Mouse (Mus musculus) bone marrow macrophage, adult 2 months (primary cell): ENCODE measurements around the gene Hoxd10. TPM values are rescaled to one million over a fixed set of nuclear protein-coding genes. Genes with fewer than 3 reads are reported as not detected.
A peak's percentile ranks its signal among the peaks of the same experiment; 100 is the strongest.

Source experiments
- H3K27ac ChIP-seq: 2 replicates; pipeline ENCODE4 v1.5.1; 2012; ENCODE audit warnings: low read depth, low read length; ENCODE audit not compliant: insufficient read depth
- H3K4me1 ChIP-seq: 2 replicates; pipeline ENCODE4 v1.6.1; 2012; ENCODE audit warnings: low read length; ENCODE audit not compliant: control insufficient read depth, insufficient read depth
- H3K4me3 ChIP-seq: 2 replicates; pipeline ENCODE4 v1.5.1; 2012; ENCODE audit warnings: mild to moderate bottlenecking, low read length, moderate library complexity; ENCODE audit not compliant: insufficient read depth
- CTCF ChIP-seq: IDR thresholded peaks from 2 replicates; pipeline ENCODE4 v1.5.1; 2012; ENCODE audit warnings: low read depth, mild to moderate bottlenecking, low read length, moderate library complexity
- POLR2A ChIP-seq: IDR thresholded peaks from 2 replicates; pipeline ENCODE4 v1.6.1; 2012; ENCODE audit warnings: mild to moderate bottlenecking, low read depth, low read length, borderline replicate concordance
- polyA plus RNA-seq: library from polyadenylated mRNA; stranded (reverse); fragments of >200 nt; gene quantifications from 2 replicates; pipeline ENCODE4 v1.2.4, GENCODE M21; 2012; ENCODE audit not compliant: missing spikeins, insufficient read depth, insufficient read length

Gene Hoxd10
- polyA plus RNA-seq, 1 experiment: not detected

DNA sequence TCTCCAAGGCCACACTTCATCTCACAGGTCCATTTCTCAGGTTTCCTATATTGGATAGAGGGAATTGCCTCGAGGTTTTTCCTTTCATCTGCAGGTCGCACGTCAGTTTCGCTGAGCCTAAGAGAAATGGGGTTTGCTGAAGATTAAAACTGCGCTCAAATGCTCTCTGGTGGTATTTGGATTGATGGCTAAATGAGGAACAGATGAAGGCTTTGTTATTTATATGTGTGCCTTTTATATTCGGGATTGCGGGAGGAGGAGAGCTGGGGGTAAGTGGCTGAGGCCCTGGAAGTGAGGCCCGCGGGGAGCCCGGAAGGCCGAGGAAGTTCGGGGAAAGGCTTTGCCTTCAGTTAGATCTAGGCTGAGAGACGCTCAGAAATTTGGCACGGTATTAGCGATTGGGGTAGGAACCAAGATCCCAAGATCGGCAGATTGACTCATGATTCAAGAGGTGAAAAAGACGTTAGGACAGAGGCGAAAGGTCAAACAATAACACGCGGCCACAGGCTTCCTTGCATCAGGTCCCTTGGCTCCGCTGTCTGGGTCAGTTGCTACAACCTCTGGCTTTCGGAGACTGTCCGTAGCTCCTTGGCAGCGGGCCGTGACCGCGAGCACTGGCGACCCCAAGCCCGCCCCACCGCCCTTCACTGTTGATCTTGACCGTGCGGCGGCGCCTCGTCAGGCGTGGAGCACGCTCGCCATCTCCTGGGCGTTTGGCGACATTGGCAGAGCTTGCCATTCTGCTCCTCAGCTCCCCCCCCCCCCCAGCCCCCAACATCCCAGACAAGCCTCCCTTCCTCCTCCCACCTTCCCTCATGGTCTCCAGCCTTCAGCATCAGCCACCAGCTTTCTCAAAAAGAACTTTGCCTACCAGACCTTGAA is 19.0 kb upstream of the Hoxd10 start:
- peak overlapping the region; percentile 51 for H3K4me3 ChIP-seq
- TF ChIP-seq POLR2A (no peak), CTCF (peak; percentile 31; the same call in 1 of the 2 replicates)
- 0 out of 2 replicates have a peak, but pooled peaks cover 2% of the 10 kb centered on the region for H3K4me1 ChIP-seq

DNA sequence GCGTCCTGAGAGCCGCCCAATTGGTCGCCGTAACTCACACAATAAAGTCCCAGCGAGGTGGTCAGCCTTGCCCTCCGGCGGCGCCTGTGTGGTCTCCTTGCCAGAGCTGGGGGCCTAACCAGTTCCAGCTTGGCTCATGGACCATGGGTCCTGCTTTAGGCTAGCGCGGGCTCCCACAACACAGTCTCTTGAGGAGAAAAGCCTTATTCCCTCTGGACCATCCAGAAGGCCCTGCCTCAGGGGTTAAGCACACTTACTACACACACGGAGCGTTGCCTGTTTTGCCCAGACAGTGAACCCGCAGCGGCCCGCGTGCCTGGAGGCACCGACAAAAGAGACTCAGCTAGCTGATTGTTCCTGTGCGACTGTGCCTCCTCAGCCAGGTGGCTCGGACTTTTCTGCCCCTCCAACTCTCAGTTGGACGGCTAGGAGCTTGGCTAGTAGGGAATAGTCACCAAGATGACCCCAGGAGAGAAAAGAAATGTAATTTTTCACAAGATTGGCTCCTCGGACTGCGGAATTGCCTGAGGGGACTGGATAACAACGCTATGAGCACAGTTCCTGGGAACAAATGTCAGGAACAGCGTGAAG is 17.8 kb upstream of the Hoxd10 start:
- Histone ChIP-seq H3K4me3 (no peak overlapping the region), H3K4me1 (0 out of 2 replicates have a peak, but pooled peaks cover 2% of the 10 kb centered on the region), H3K27ac (no peak overlapping the region)
- TF ChIP-seq POLR2A (no peak), CTCF (no peak)

More for the DNA sequence above, 19.0 kb upstream of the Hoxd10 start:
- H3K27ac ChIP-seq: no peak overlapping the region

DNA sequence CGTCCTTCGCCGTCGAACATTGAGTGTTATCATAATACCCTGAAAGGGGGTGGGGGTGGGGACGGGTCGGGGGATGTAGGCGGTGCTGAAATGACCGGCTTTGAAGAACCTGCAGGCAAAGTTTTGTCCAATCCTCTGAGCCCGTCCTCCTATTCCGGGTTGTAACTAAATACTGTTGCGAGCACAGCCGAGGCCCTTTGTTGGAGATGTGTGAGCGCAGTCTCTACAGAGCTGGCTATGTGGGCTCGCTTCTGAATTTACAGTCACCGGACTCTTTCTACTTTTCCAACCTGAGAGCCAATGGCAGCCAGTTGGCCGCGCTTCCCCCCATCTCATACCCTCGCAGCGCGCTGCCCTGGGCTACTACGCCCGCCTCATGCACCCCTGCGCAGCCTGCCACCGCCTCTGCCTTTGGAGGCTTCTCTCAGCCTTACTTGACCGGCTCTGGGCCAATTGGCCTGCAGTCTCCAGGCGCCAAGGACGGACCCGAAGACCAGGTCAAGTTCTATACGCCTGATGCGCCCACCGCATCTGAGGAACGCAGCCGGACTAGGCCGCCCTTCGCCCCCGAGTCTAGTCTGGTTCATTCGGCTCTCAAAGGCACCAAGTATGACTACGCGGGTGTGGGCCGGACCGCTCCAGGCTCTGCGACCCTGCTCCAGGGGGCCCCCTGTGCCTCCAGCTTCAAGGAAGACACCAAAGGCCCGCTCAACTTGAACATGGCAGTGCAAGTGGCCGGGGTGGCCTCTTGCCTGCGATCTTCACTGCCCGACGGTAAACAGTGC is 16.7 kb upstream of the Hoxd10 start, which contains the start of gene Hoxd12:
Gene Hoxd12, plus strand, starts transcription at position 133 of the 785 bp plus-strand sequence.
- TF ChIP-seq CTCF: no peak
- H3K27ac ChIP-seq: no peak within 1 kb of the TSS
- H3K4me3 ChIP-seq: no peak within 1 kb of the TSS
- H3K4me1 ChIP-seq: 0 out of 2 replicates have a peak, but pooled peaks cover 2% of the 10 kb centered on the region

DNA sequence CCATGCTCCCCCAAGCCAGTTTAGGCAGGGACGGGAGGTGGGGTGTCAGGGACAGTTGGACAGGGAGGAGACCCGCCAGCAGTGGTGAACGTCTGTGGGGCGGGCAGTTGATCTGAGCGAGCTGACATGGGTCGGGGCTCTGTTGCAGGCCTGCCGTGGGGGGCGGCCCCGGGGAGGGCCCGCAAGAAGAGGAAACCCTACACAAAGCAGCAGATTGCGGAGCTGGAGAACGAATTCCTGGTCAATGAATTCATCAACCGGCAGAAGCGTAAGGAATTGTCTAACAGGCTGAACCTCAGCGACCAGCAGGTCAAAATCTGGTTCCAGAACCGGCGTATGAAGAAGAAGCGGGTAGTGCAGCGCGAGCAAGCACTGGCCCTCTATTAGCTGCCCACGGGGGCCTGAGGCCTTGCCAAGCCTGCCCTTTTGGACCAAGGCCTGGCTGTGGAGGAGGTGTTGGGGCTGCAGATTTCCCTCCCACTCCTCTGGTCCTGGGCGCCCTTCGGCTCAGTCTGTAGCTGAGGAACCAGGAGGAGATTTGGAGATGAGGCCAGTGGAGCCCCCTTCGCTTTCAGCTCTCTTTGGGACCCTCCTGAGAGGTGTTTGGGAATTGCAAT is 15.9 kb upstream of the Hoxd10 start:
- TF ChIP-seq CTCF (no peak), POLR2A (no peak)
- Histone ChIP-seq H3K4me1 (0 out of 2 replicates have a peak, but pooled peaks cover 2% of the 10 kb centered on the region), H3K4me3 (no peak overlapping the region), H3K27ac (no peak overlapping the region)

DNA sequence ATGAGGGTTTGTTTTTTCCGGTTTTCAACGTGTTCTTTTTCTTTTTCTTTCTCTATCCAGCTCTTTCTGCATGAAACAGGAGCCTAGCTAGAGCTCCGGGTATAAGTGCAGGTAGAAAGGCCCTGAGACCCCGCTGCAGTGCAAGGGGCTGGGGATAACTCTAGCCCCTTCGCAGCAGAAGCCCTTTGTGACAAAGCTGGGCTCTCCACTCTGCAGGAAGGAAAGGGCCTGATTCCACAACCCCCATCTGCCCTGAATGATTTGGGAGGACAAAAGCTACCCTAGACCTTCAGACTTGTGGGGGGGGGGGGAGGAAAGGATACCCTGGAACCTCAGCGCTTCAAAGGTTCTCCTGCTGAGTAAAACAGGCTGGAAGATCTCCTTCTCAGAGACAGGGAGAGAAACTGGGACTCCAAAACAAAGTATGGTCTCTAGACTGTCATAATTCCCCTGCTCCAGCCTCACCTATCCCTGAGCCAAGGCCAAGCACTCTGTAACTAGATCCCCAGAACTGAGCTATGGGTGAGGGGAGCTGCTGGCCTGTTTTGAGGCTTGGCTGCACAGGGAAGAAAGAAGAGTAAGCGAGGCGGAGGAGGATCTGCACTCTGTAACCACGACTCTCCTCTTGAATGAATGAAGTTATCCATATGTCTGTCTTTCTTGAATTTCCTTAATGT is 15.2 kb upstream of the Hoxd10 start:
- 0 out of 2 replicates have a peak, but pooled peaks cover 2% of the 10 kb centered on the region for H3K4me1 ChIP-seq
- H3K27ac ChIP-seq: no peak overlapping the region
- TF ChIP-seq POLR2A: no peak
- H3K4me3 ChIP-seq: no peak overlapping the region

DNA sequence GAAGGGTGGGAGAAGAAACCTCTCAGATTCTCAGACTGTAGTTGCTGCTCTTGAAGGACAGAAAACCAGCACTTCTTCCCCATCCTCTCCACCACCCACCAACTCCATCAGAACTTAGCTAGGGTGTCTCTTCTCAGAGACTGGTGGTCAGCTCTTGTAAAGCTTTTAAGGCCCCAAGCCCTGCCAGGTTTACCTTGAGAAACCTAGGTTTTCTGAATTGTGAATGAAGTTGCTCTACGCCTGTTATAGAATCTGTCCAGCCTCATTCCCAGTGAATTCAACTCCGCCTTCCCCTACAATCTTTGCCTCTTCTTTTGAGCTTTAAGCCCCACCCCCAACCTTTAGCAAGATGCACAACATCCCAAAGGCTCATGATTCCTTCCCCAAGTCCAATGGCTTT is 14.6 kb upstream of the Hoxd10 start:
- TF ChIP-seq POLR2A (no peak), CTCF (no peak)
- H3K4me1 ChIP-seq: 0 out of 2 replicates have a peak, but pooled peaks cover 2% of the 10 kb centered on the region
- no peak overlapping the region for H3K27ac ChIP-seq
- H3K4me3 ChIP-seq: no peak overlapping the region

DNA sequence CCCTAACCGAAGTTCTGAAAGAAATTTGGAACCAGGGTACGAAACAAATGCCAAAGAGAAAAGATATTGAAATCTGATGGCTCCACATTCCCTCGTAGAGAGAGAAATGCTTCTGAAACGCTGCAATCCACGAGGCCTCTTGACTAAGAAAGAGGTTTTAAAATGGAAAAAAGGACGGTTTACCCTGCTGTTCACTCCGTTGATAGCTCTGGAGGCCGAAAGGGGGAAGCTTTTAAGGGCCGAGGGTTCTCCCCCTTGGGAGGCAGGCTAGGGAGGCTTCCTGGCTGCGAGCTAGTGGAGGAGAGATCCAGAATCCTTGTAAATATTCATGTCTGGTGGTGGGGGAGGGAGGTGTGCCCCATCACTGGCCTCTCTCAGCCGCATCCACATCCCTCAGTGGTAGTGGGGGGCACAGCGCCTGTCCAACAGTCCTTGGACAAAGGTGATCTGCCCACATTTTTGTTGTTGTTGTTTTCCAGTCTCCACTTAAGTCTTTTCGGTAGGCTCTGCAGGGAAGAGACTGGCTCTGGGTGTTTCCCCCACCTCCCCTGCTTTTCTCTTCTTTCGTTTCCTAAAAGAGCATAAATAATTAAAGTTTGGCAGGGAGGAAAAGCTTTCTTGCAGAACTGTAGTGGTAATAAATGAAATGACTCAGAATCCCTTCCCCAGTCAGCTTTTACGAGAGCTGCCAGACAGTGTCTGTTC is 12.7 kb upstream of the Hoxd10 start, which contains the start of gene Hoxd11:
Gene Hoxd11, plus strand, starts transcription at position 667 of the 705 bp plus-strand sequence.
- Histone ChIP-seq H3K4me3 (no peak within 1 kb of the TSS), H3K27ac (no peak within 1 kb of the TSS), H3K4me1 (no peaks in the 10 kb centered on the region)
- TF ChIP-seq POLR2A (no peak), CTCF (no peak)

DNA sequence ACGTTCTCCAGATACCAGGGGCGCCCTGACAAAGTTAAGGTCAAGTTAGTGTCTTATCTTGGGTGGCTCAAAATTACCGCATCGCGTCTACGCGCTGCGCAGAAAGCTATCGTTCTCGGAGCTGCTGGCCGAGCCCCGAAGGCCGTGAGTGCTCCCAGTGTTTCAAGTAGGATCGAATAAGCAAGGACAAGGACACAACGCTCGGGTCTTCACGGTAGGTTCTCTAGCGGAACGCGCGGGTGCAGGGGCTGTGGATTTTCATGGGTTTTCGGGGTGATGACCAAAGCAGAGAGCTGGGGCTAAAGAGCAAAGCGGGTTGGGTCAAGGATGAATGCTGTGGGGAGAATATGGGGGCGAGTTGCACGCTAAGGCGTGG is 12.1 kb upstream of the Hoxd10 start:
- Histone ChIP-seq H3K4me1 (no peaks in the 10 kb centered on the region), H3K27ac (no peak overlapping the region), H3K4me3 (no peak overlapping the region)
- no peak for TF ChIP-seq POLR2A
- no peak for TF ChIP-seq CTCF

DNA sequence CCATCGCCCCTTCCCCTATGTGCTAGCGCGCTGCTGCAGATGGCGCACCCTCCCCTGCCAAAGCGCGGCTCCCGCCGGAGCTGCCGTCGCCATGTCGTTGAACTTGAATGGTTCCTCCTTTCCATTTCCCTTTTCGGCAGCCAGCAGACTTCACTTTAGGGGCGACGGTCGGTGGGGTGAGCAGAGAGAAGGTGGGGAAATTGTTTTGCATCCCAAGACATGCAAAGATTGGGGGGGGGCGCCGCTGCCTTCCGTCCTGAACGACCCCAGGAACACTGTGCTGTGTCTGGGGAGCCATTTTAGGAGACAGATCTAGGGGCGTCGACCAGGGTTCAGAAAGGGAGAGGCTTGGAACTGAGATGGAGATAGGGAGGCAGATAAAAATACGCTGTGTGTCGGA is 11.7 kb upstream of the Hoxd10 start:
- no peaks in the 10 kb centered on the region for H3K4me1 ChIP-seq
- H3K27ac ChIP-seq: no peak overlapping the region
- TF ChIP-seq CTCF: no peak
- TF ChIP-seq POLR2A: no peak
- H3K4me3 ChIP-seq: no peak overlapping the region
